Mouse (Mus musculus) CH12.LX (cell line): ENCODE data around the gene Gsdme.

ENCODE experiments used
- CTCF ChIP-seq, 2 experiments: IDR thresholded peaks in 1 of 2; conservative IDR thresholded peaks in 1 of 2; 2 replicates each; pipeline ENCODE4 v1.5.1; 2011 to 2012; ENCODE audit warnings: low read depth in 2 of 2, low read length in 2 of 2, improper control_type of control experiment in 1 of 2, inconsistent platforms in 1 of 2, mild to moderate bottlenecking in 1 of 2, moderate library complexity in 1 of 2
- EP300 ChIP-seq: IDR thresholded peaks from 2 replicates; pipeline ENCODE4 v1.6.1; 2011; ENCODE audit warnings: low read length, improper control_type of control experiment

GRCm38 (mm10) chr6:50149378-50149777 lies 114.3 kb downstream of the Gsdme start:
- TF ChIP-seq CTCF (conservative IDR thresholded peaks at IDR 0.05 in 1 of 2, IDR thresholded peaks at IDR 0.05 in 1 of 2; ENCODE audit: low read depth in 2 of 2, low read length in 2 of 2) (no peak), EP300 (no peak)
